Mouse (Mus musculus): ENCODE data around the gene Fmnl2. TPM values are rescaled to one million over a fixed set of nuclear protein-coding genes. Genes with fewer than 3 reads are reported as not detected.

Fmnl2 gene
- total RNA-seq, 2 experiments from 2014 or later, result 42.8 to 43.4 TPM

DNA sequence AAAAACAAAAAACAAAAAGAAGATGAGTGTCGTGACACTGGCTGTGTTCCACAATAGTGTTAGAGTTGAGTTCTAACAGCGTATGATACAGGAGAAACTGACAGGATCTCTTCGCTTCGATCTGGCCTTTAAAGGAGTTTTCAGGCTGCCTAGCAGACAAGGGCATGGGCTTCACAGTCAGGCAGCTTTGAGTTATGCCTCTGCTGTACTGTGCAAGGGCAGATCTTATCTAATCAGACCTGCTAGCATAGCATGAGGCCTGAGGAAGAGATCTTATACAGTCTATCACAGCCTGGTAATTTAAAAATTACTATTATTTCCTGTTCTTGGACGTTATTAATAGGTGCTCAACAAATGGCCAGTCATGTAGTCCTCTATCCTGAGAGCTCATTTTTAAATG, 86.9 kb downstream of the Fmnl2 start:
- no peak for DNase-seq (ENCODE audit: low spot score in 2 of 2)
- intact Hi-C loops (cut with DNase I), result no loop called here

DNA sequence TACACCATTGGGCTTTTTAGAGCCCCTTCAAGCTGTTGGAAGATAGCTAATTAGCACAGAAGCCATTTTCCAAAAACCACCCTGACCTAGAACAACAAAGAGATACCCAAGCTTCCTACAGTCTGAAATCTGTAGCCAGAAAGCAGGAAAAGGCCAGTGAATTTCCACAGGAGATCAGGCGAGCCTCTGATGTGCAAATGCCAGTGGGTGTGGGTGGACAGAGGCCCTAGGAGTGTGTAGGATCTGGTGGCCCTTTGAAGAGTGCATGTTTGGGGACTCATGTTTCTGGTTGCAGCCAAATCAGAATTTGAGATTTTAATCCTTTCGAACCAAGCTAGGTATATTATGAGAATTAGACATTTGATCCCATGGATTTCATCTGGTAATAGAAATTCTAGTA, 88.4 kb downstream of the Fmnl2 start:
- intact Hi-C loops (cut with DNase I), result no loop called here
- no peak for DNase-seq (ENCODE audit: low spot score in 2 of 2)

DNA sequence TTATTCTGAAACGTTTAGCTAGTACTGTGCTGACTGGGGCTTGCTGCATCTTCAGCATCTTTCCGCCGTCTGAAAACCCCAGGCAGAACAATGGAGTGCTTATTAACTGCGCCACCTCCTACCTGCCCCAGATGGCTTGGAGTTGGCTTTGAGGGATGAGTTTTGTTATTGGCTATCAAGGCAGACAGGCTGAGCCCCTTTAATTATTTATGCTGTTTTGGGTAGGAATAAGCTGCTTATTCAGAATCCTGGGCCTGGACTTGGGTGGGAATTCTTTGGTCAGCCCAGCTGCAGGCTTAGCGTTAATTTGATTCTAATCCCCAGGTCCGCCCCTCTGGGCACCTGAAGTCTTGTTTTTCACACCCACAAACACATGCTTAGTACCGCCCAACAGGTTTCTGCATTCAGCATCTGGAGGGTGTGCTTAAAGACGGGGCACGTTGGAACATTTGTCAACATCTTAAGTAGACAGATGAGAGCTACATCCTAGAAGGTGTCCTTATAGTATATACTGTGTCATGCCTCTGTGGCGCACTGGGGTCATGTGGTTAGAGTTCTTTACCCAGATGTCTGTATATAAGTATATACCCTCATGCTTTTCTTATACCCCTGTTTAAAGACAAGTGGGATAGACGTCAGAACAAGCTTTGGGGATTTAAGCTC, 89.0 kb downstream of the Fmnl2 start:
- intact Hi-C loops (cut with DNase I), result no loop called here
- DNase-seq (ENCODE audit: low spot score in 2 of 2), result no peak

DNA sequence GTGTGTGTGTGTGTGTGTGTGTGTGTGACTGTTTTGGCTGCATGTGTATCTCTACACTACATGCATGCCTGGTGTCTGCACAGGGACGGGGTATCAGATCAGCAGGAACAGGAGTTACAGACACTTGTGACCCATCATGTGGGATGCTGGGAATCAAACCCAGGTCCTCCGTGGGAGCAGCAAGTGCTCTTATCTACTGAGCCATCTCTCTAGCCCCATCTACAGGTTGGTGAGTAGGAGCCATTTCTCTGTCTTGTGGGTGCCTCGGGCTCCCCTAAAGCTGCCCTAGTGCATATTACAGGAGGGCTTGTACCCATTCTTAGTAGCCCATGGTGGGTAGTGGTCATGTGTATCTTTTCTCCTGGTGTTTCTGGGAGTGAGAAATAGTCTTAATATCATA, 90.7 kb downstream of the Fmnl2 start:
- DNase-seq (ENCODE audit: low spot score in 2 of 2), result no peak
- intact Hi-C loops (cut with DNase I), result no loop called here

DNA sequence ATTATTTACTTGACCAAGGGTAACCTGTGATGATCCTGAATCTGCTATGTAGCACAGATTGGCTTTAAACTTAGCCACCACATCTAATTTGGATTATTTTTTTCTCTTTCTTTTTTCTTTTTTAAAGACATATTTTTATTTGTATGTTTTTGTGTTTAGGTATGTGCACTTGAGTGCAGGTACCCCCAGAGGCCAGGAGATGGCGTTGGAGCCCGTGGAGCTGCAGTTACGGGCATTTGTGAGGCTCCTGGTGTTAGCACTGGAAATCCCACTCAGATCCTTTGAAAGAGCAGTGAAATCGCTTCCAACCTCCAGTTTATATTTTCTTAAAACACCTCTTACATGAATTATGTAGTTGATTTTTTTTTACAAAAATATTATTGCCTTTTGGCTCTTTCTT, 91.9 kb downstream of the Fmnl2 start:
- intact Hi-C loops (cut with DNase I), result no loop called here
- DNase-seq (ENCODE audit: low spot score in 2 of 2), result no peak

DNA sequence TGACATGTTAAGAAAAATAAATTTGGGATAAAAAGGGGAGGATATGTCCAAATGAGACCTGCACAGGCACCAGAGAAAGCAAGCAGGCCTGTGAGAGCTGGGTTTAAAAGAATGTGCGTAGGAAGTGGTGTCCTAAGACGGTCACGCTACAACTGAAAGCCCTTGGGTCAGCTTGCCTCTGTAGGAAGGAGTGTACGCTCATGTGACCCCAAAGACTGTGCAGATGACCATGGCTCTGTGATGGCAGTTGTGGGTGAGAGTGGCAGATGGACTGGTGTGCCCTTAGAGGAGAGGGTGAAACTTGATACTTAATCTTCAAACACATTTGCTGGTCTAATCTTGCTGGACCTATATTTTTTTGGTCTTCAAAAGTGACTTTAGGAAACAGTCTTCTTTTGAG, 92.6 kb downstream of the Fmnl2 start:
- no peak for DNase-seq (ENCODE audit: low spot score in 2 of 2)
- intact Hi-C loops (cut with DNase I), result no loop called here

DNA sequence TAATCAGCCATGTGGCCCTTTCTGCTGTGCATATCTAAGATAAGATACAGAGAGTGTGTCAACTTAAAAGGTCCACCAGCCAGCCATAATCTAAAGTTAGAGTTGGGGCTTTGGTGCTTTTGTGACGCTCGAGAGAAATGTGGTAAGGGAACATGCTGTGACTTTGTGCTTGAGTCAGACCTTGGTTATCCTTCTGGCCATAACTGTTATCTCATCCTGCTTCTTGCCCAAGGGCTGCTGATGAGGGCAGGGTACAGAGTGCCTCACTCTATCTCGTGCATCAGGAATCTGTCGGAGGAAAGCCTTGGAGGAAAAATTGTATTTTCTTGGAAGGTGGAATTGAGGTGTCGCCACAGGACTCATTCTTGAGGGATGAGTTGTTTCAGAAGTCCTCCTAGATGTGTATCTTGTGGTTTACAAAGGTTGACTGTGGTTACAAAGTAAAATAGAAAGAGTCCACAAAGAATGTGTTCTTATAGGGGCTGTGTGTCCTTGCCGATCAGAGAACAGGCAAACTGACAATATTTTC, 94.6 kb downstream of the Fmnl2 start:
- intact Hi-C loops (cut with DNase I), result no loop called here
- no peak for DNase-seq (ENCODE audit: low spot score in 2 of 2)

DNA sequence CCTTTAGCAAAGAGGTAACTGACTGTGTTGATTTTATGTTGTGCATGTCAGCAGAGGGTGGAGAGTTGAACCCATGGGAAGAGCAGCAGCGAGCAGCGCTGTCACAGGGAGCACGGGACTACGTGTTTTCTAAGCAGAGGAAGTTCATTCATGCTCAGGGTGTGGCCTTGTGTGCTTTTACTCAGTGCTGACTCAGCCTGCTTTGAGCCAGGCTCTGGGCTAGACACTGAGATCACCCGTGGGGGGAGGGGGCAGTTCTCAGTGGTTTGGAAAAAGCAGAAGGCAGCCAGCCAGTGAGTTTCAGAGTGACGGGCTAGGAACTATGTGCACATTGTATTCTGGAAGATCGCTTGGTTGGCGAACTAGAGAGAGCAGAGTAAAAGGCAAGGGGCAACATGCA, 97.4 kb downstream of the Fmnl2 start:
- DNase-seq (ENCODE audit: low spot score in 2 of 2), result peak; percentile 75 to 79
- intact Hi-C loops (cut with DNase I), result no loop called here

DNA sequence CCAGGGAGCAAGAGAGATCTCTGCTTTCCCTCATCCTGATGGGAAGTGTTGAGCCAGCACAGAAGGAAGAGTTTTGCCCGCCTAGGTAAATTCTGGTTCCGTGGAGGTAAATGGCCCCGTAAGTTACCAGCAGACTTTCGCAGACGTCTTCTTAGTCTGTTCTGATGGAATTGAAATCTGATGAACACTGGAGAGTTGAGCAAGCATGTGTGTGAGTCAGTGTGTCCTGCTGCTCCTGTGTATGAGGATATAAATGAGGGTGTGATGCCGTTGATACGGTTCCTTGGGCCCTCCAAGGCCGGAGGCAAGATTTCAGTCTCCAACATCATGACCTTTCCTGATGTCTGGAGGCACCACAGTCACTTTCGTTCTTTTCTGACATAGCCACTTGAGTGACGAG, 98.2 kb downstream of the Fmnl2 start:
- no peak for DNase-seq (ENCODE audit: low spot score in 2 of 2)
- intact Hi-C loops (cut with DNase I), result no loop called here

DNA sequence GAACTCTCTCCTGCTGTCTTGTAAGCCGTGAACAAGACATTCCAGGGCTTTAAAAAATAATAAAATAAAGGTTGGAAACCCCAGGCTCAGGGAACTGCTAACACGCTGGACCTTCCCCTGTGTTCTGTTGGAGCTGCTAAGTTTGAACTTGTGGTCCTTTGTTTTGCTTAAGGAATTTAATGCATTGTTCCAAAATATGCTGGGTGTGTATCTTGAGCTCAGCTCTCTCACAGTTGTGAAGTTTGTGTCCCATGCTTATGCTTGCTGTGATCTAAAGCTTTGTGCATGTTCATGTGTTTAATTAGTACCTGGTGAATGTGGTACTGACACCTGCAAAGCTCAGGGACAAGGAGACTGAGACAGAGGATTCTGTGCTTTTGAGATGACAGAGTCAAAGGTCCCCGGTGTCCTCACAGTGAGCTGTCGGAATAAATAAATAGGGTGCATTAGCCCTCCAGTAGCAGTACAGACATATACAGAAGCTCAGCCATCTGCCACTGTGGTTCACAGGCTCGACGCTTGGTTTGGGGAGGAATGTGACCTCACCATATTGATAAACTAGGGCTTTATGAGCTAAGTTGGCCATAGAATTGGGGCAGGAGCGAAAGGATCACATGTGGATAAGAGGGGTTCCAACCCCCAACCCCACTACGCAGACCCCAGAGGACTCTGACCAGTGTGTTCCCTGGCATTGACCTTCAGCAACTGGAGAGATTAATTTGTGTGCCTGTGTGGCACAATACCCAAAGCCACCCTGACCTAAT, 100.3 kb downstream of the Fmnl2 start:
- intact Hi-C loops (cut with DNase I), result no loop called here
- DNase-seq (ENCODE audit: low spot score in 2 of 2), result no peak

DNA sequence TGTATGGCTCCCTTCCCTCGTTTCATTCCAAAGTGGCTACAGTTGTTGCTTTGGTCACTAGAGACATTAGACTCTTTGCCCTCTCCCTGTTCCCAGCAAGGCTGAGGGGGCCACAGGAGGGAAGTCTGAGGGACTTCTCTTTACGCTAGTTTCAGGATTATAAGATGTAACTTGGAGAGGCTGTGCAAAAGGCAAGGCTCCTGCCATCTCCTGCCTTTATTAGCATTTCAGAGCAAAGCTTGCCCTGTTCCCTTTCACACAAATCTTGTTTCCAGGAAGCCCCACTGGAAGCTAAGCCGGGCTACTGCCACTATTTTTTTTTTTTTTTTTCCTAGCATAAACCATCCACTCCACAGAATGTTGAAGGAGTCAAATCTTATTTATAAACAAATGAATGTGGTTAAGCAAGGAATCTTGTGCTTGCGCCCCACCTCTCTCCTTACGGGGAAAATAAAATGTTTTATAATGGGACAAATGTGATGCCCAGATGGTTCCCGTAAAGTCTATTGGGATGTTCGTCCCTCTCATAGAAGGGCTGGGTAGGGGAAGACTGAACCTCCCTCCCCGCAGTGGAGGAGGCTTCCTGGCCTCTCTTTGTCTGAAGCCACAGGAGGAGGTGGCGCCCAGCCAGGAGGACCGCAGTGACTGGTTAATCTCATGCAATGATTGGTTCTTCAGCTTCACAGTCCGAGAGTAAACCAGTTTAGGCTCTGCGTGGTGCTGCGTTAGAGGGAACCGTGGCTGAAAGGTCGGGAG, 101.1 kb downstream of the Fmnl2 start:
- DNase-seq (ENCODE audit: low spot score in 2 of 2), result peak in 1 of 2 experiments; percentile 54
- intact Hi-C loops (cut with DNase I), result no loop called here

DNA sequence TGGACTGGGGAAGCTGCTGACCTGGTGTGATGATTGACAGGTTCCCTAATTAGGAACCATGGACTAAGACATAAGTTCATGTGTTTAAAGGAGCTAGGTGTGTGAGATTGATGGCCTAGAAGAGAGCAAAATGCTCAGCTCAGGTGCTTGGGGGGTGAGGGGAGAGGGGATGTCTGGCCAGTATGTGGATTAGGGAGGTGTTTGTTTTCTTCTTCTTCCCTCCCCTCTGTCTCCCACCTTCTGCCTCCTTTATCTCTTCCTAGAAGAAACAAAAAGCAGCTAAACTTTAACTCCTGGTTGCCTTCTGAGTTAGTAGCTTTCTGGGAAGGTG, 101.6 kb downstream of the Fmnl2 start:
- intact Hi-C loops (cut with DNase I), result no loop called here
- no peak for DNase-seq (ENCODE audit: low spot score in 2 of 2)

DNA sequence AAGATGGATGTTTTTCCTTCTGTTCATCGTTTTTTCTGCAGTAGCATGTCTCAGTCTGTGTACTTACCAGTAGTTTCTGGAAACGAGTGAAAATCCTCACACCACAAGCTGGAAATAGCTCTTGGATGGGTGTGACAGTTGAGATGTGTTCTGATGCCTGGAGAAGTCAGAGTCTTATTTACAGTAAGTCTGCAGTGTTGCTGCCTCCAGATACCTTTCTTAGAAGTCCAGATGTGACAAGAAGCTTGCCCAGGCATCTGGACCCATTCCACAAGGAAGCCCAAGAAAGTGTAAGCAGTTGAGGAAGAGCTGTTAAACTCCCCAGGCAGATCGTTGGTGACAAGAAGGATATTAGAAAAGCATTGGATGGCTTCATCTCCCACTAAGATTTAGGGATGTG, 102.3 kb downstream of the Fmnl2 start:
- peak in 1 of 2 experiments; percentile 45 for DNase-seq (ENCODE audit: low spot score in 2 of 2)
- intact Hi-C loops (cut with DNase I), result loop anchor here (10.0 kb wide), 1 partner anchor 195 kb away; no protein-coding TSS in a partner anchor

DNA sequence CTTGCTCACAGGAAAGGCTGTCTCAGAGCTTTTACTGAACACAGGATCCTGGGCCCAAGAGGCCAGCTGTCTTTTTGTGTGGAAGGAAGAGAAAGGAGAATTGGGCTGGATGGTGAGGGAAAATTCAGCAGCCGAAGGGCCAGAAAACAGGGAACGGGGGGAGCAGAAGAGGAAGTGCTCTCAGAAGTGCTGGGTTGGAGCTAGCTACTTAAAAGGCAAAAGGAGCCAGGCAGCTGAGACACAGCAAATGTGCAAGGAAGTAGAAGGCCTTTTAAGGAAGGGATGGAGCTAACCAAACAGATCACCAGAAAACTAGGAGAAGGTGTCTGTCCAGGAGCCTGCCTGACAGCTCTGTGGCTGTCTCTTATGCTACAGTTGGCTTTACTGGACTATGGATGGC, 103.0 kb downstream of the Fmnl2 start:
- intact Hi-C loops (cut with DNase I), result loop anchor here (10.0 kb wide), 1 partner anchor 196 kb away; no protein-coding TSS in a partner anchor

DNA sequence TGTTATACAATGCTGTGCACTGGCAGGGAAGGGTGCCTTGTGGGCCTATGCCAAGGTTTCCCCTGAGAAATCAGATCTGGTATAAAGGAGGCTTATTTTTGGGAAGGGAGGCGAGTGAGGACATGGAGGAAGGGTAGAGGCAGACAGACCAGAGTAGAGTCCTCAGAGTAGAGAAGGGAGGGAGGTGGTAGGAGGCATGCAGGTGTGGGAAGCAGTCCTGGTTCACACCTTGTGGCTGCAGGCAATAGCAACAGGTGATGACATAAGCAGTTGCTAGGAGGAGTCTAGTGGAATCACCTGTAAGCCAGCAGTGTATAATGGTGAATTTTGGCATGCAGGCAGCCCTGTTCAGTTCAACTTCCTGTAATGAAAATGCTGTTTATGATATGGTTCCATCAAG, 105.8 kb downstream of the Fmnl2 start:
- no peak for DNase-seq (ENCODE audit: low spot score in 2 of 2)
- intact Hi-C loops (cut with DNase I), result loop anchor here (10.0 kb wide), 1 partner anchor 199 kb away; no protein-coding TSS in a partner anchor

More for the DNA sequence above, 103.0 kb downstream of the Fmnl2 start:
- DNase-seq (ENCODE audit: low spot score in 2 of 2), result no peak

DNA sequence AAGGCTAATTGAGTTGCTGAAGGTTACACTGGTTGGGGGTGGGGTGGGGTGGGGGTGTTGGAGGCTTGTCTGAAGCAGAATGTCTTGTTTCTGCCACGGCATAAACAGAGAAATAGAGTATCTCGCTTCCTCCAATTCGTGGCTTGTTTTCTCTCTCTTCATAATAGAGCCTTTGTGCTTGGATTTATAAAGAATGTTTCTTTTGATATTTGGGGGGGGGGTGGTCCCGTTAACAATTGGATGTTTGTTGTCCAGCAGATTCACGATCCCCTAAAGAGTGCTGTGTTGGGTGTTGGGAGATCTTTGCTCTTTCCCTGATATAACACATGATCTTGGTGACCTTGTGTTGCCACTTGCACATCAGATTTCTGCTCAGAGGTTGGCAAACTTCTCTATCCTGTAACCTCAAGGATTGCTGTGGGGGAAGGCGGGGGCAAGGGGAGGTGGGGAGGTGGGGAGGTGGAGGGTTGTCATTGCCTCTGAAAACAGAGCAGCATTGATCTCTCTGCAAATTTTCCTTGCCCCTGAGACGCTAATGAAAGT, 106.8 kb downstream of the Fmnl2 start:
- DNase-seq (ENCODE audit: low spot score in 2 of 2), result no peak
- intact Hi-C loops (cut with DNase I), result loop anchor here (10.0 kb wide), 1 partner anchor 200 kb away; no protein-coding TSS in a partner anchor

DNA sequence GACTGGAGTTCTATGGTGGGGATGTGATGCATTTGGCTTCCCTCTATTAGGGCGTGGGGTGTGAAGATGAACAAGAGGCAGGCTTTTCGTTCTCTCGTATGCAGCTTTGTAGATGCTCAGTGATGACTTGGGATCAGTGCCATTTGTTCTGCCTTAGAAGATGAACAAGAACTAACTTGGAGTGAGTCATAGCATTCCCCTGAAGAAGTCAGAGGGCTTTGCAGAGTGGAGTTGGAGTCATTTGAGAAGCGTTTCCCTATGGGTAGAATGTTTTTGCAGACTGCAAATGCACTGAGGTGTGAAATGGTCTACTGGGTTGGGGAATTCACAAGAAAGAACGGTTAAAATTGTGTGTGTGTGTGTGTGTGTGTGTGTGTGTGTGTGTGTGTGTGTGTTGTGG, 108.6 kb downstream of the Fmnl2 start:
- intact Hi-C loops (cut with DNase I), result loop anchor here (10.0 kb wide), 1 partner anchor 201 kb away; no protein-coding TSS in a partner anchor
- no peak for DNase-seq (ENCODE audit: low spot score in 2 of 2)

DNA sequence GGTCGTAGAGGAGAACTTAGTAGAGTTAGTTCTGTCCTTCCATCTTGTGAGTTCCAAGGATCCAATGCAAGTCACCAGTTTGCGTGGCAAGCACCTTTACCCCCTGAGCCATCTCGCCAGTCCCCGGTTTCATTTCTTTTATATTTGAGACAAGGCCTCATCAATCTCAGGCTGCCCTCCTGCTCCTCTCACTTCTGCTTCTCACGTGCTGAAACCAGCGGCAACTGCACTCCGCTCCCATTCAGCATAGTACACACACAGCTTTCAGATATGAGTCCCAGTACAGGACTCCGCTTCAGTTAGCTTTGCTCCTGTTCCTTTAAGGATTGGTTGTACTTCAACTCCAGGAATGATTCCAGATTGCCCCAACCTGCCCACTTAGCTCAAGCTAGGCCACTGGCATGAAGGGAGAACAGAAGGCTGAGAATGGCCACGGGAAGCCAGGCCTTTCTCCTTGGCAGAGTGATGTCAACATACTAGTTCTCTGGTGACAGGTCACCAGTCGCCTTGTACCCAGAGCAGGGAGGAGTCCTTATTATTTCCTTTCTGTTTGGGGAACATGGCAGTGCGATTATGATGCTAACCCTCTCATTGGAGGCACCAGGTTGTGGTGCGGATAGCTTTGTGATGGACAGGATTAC, 109.3 kb downstream of the Fmnl2 start:
- DNase-seq (ENCODE audit: low spot score in 2 of 2), result no peak
- intact Hi-C loops (cut with DNase I), result loop anchor here (10.0 kb wide), 1 partner anchor 202 kb away; no protein-coding TSS in a partner anchor

DNA sequence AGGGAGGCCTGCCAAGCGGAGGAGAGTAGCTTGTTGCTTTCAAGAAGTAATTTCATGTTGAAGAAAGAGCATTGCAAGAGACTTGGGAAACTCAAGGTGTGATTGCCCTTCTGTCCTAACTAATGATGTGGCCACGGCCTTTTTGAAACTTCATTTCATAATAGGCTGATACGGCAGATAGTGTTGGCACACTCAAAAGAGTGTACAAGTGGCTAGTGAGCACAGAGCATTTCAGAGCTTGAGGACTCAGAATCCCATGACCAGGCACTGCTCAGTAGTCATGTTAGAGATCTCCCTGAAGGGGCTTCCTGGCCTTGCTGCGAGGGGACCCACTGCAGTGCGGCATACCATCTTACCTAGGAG, 109.8 kb downstream of the Fmnl2 start:
- no peak for DNase-seq (ENCODE audit: low spot score in 2 of 2)
- intact Hi-C loops (cut with DNase I), result loop anchor here (10.0 kb wide), 1 partner anchor 203 kb away; no protein-coding TSS in a partner anchor
